ENCODE assay signal across 7 mouse cellular contexts in the genomic region with DNA sequence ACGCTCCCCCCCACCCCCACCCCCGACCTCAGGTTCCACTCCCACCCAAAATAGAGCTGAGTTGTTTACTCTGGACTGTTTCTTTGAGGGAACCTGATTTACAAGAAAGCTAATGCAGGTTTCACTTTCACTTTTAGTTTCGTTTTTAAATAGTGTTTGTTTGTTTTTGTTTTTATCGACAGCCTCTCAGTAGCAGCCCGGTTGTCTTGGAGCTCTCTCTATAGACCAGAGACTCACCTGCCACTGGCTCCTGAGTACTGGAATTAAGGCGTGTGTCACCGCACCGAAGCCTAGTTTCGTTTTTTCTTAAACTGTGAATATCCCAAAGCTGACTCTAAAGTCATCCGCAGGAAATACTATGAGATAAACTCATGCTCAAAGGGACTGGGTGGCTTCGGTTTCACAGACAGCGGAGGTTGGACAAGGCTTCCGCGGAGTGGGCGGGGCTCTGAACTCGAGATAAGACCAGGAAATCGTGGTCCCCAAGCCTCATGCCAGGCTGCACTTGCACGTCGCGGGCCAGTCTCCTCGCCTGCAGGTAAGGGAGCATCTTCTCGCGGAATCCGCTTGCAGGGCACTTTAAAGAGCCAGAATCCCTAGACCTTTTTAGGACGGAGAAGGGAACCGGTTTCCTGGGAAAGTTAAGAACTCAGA. TPM values are rescaled to one million over a fixed set of nuclear protein-coding genes. Genes with fewer than 3 reads are reported as not detected.
A peak's percentile ranks its signal among the peaks of the same experiment; 100 is the strongest.
DNase-seq lines count a peak whose midpoint lies in the region; ATAC-seq and TF ChIP-seq lines count a peak whose summit lies in the region.

A gene (minus strand): TSS at position 422 of the 654 bp plus-strand sequence.
A gene (plus strand): TSS at position 487 of the 654 bp plus-strand sequence.

- H3K4me1 ChIP-seq in cortical plate, adult 2 months (ENCODE audit: control insufficient read depth, insufficient read depth, low read length), result peaks cover 2% of the 10 kb centered on the region; the same call in 1 of the 2 replicates
- H3K4me1 ChIP-seq in intestine, embryonic 14.5 days (replicated peaks; ENCODE audit: control insufficient read depth, insufficient read depth, low read length), result peaks cover 6% of the 10 kb centered on the region; the same call in 1 of the 2 replicates
- H3K4me1 ChIP-seq in limb, embryonic 14.5 days (ENCODE audit: control insufficient read depth, insufficient read depth, low read length), result 0 out of 2 replicates have a peak, but pooled peaks cover 2% of the 10 kb centered on the region
- H3K4me1 ChIP-seq in midbrain, embryonic 15.5 days, result peaks cover 14% of the 10 kb centered on the region

- H3K9ac ChIP-seq in intestine, embryonic 14.5 days (ENCODE audit: low read length), result peak within 1 kb of the TSS; percentile 27
- peak within 1 kb of the TSS; percentile 40 for H3K9ac ChIP-seq in limb, embryonic 14.5 days (ENCODE audit: low read depth, low read length, severe bottlenecking)
- peak within 1 kb of the TSS; percentile 22 for H3K9ac ChIP-seq in midbrain, embryonic 15.5 days

- no peaks in the 10 kb centered on the region for H3K9me3 ChIP-seq in intestine, embryonic 14.5 days (ENCODE audit: control insufficient read depth, low read length)
- H3K9me3 ChIP-seq in limb, embryonic 14.5 days (ENCODE audit: control insufficient read depth, low read length), result no peaks in the 10 kb centered on the region
- no peaks in the 10 kb centered on the region for H3K9me3 ChIP-seq in midbrain, embryonic 15.5 days

- peak within 1 kb of the TSS; percentile 80 for H3K4me2 ChIP-seq in intestine, embryonic 14.5 days (ENCODE audit: low read length)
- H3K4me2 ChIP-seq in limb, embryonic 14.5 days (replicated peaks; ENCODE audit: low read depth, low read length, severe bottlenecking), result peak within 1 kb of the TSS; percentile 54
- H3K4me2 ChIP-seq in midbrain, embryonic 15.5 days, result peak within 1 kb of the TSS; percentile 74

- 2% methylated on average over 26 of the region's 26 CpGs for WGBS in intestine, embryonic 14.5 days
- WGBS in limb, embryonic 14.5 days, result 2% methylated on average over 26 of the region's 26 CpGs
- 4% methylated on average over 26 of the region's 26 CpGs for WGBS in midbrain, embryonic 15.5 days

- no peak within 1 kb of the TSS for H3K27ac ChIP-seq in cortical plate, adult 2 months (ENCODE audit: insufficient read depth, low read length)
- H3K27ac ChIP-seq in intestine, embryonic 14.5 days (ENCODE audit: low read depth), result no peak within 1 kb of the TSS
- H3K27ac ChIP-seq in limb, embryonic 14.5 days (replicated peaks; ENCODE audit: low read depth, low read length), result no peak within 1 kb of the TSS
- no peak within 1 kb of the TSS for H3K27ac ChIP-seq in midbrain, embryonic 15.5 days

- TF ChIP-seq POLR2A in cortical plate, adult 2 months (IDR thresholded peaks at IDR 0.05; ENCODE audit: extremely low read depth, insufficient read depth, low read length), result no peak
- no peak for TF ChIP-seq POLR2A in limb, embryonic 14.5 days (IDR thresholded peaks at IDR 0.05; ENCODE audit: borderline replicate concordance, extremely low read depth, insufficient read depth, insufficient read length)

- no peaks in the 10 kb centered on the region for H3K27me3 ChIP-seq in intestine, embryonic 14.5 days (replicated peaks; ENCODE audit: control insufficient read depth, insufficient read depth, low read length)
- no peaks in the 10 kb centered on the region for H3K27me3 ChIP-seq in limb, embryonic 14.5 days (ENCODE audit: control insufficient read depth, insufficient read depth, low read length)
- H3K27me3 ChIP-seq in midbrain, embryonic 15.5 days (replicated peaks), result no peaks in the 10 kb centered on the region; the same call in 1 of the 2 replicates

- peak; percentile 73; the same call in 1 of the 2 replicates for ATAC-seq in intestine, embryonic 14.5 days (replicated peaks; ENCODE audit: low FRiP score, low TSS enrichment, low read depth)
- ATAC-seq in limb, embryonic 14.5 days (ENCODE audit: low FRiP score, low read depth), result peak; percentile 50; the same call in 1 of the 2 replicates
- 0 out of 2 replicates have a peak, but pooled peaks have one; percentile 53 for ATAC-seq in midbrain, embryonic 15.5 days (replicated peaks)

- DNase-seq in adrenal gland, adult 18-20 months (ENCODE audit: low spot score in 2 of 2), result peak; percentile 68 to 76
- peak; percentile 68 for DNase-seq in gastrocnemius, postnatal 25 days
- peak; percentile 85 for DNase-seq in intestine, embryonic 14.5 days (ENCODE audit: low spot score)
- peak; percentile 65 for DNase-seq in limb, embryonic 14.5 days (ENCODE audit: low spot score)
- peak; percentile 82 to 86 for DNase-seq in spleen, adult 18-20 months

- no peak for TF ChIP-seq CTCF in cortical plate, adult 2 months (IDR thresholded peaks at IDR 0.05; ENCODE audit: extremely low read depth, insufficient read depth, low read length)

- H3K36me3 ChIP-seq in intestine, embryonic 14.5 days (ENCODE audit: control insufficient read depth, insufficient read depth, low read length), result no peaks in the 10 kb centered on the region
- no peaks in the 10 kb centered on the region for H3K36me3 ChIP-seq in limb, embryonic 14.5 days (ENCODE audit: control insufficient read depth, insufficient read depth, low read length)
- no peaks in the 10 kb centered on the region for H3K36me3 ChIP-seq in midbrain, embryonic 15.5 days (replicated peaks)

- peak within 1 kb of the TSS; percentile 62 for H3K4me3 ChIP-seq in cortical plate, adult 2 months (ENCODE audit: insufficient read depth, low read length)
- H3K4me3 ChIP-seq in intestine, embryonic 14.5 days (ENCODE audit: low read depth, low read length), result peak within 1 kb of the TSS; percentile 49
- peak within 1 kb of the TSS; percentile 46 for H3K4me3 ChIP-seq in limb, embryonic 14.5 days (replicated peaks; ENCODE audit: low read length)
- H3K4me3 ChIP-seq in midbrain, embryonic 15.5 days, result peak within 1 kb of the TSS; percentile 41

RNA-seq across cellular contexts. Expression of the first gene that starts in this region (rescaled TPM):
- total RNA-seq in adrenal gland, adult 18-20 months (2021), result 10 to 100 TPM; 47.6 to 49.4 TPM
- polyA plus RNA-seq in cortical plate, adult 2 months (2012; rRNA removed), result 37.8 and 38.2 TPM in 2 replicates
- 10 to 100 TPM; 13.7 to 15.1 TPM for total RNA-seq in gastrocnemius, postnatal 25 days (2021)
- polyA plus RNA-seq in intestine, embryonic 14.5 days (2014; fragmentation: Nextera tagmentation; extraction: Ambion mirVana), result 126 and 128 TPM in 2 replicates
- polyA plus RNA-seq in limb, embryonic 14.5 days (2012; rRNA removed), result 36.7 and 47.5 TPM in 2 replicates
- 64.6 and 65.8 TPM in 2 replicates for polyA plus RNA-seq in limb, embryonic 14.5 days (2014; fragmentation: Nextera tagmentation; extraction: Ambion mirVana)
- polyA plus RNA-seq in midbrain, embryonic 15.5 days (2015; fragmentation: Nextera tagmentation; extraction: Ambion mirVana), result 76.6 and 85.7 TPM in 2 replicates

RNA-seq across cellular contexts. Expression of the second gene that starts in this region (rescaled TPM):
- 1 to 10 TPM; 4.7 to 5.1 TPM for total RNA-seq in adrenal gland, adult 18-20 months (2021)
- 1.5 and 1.9 TPM in 2 replicates for polyA plus RNA-seq in cortical plate, adult 2 months (2012; rRNA removed)
- under 1 TPM; 0.67 to 0.77 TPM for total RNA-seq in gastrocnemius, postnatal 25 days (2021)
- polyA plus RNA-seq in intestine, embryonic 14.5 days (2014; fragmentation: Nextera tagmentation; extraction: Ambion mirVana), result 0.47 and 0.97 TPM in 2 replicates
- 0.47 and 0.77 TPM in 2 replicates for polyA plus RNA-seq in limb, embryonic 14.5 days (2012; rRNA removed)
- 0.10 and 0.21 TPM in 2 replicates for polyA plus RNA-seq in limb, embryonic 14.5 days (2014; fragmentation: Nextera tagmentation; extraction: Ambion mirVana)
- 0.77 and 0.83 TPM in 2 replicates for polyA plus RNA-seq in midbrain, embryonic 15.5 days (2015; fragmentation: Nextera tagmentation; extraction: Ambion mirVana)
